In the genomic region with DNA sequence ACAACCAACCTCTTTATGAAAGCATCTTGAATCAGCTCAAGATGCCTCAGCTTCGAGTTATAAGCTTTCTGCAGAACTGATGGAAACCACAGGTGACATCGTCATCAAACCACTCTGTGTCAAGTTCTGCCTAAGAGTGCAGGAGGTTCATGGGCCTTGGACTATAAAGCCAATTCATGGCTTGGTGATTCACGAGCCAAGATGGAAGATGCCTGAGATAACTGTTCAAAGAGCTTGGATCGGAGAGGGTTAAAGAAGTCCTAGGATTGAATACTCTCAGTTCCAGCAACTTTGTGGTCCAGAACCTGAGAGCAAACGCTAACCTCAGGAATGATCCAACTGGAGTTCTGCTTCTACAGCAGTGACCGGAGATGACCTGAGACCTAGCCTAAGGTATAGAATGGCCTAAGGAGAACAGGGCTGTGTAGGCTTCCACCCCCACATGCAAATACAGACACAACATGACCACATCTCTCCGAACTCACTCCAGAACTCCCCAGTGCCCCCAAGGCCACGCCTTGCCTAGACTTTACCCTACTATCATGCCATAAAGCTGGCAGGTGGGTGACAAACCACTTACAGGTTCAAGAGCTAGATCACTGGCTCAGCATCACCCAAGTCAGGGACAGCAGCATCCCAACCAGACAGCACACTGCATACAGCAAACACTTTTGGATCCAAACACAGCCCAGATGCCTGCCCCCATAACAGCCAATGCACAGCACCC, we compare ENCODE assay signal across 20 mouse cellular contexts.
A peak's percentile ranks its signal among the peaks of the same experiment; 100 is the strongest.
DNase-seq lines count a peak whose midpoint lies in the region; TF ChIP-seq lines count a peak whose summit lies in the region.
"Had no signal": no experiment of that assay in that cellular context is flagged by ENCODE, and none has a peak within 500 bp of the region (broad histone marks: within the 10 kb centered on the region; RNA-seq: fewer than 3 reads in every experiment).

No protein-coding gene starts in this region.

- TF ChIP-seq POLR2A in cerebellum, adult 2 months (IDR thresholded peaks at IDR 0.05; ENCODE audit: borderline replicate concordance, insufficient read depth, low read length): no peak

- no peak for TF ChIP-seq CTCF in cerebellum, adult 2 months (IDR thresholded peaks at IDR 0.05; ENCODE audit: borderline replicate concordance, insufficient read depth, low read depth, low read length)
- no peak for TF ChIP-seq CTCF in layer of hippocampus, adult 2 months (conservative IDR thresholded peaks at IDR 0.05)

- DNase-seq in cerebellum, adult 2 months: no peak
- DNase-seq in cerebellum, postnatal 4 days (ENCODE audit: low spot score in 2 of 2): no peak
- DNase-seq in layer of hippocampus, adult 2 months (ENCODE audit: low spot score in 2 of 2): no peak
- DNase-seq in layer of hippocampus, adult 9-11 months: no peak
- DNase-seq in 416B (ENCODE audit: low read depth): peak; percentile 9
- peak; percentile 32 for DNase-seq in induced T-regulatory cell, adult 2 months (ENCODE audit: low read depth)
- DNase-seq in urinary bladder, postnatal 36 days (ENCODE audit: low spot score in 2 of 2): no peak
- DNase-seq: adrenal gland, adult 8-10 months; adrenal gland, postnatal 14 days; cerebellum, adult 11-12 months; cerebellum, adult 9-11 months; cerebellum, postnatal 14 days; cerebellum, postnatal 36 days; forebrain, postnatal 0 days had no signal

- WGBS in cerebellum, adult 2 months: 88% methylated on average over 8 of the region's 8 CpGs

- H3K27me3 ChIP-seq in cerebellum, adult 2 months (ENCODE audit: control insufficient read depth, insufficient read depth, low read length): no peaks in the 10 kb centered on the region
- H3K27me3 ChIP-seq: CH12.LX; embryonic facial prominence, embryonic 12.5 days; forebrain, embryonic 13.5 days; forebrain, embryonic 15.5 days; Patski had no signal

- peak overlapping the region; percentile 19 for H3K27ac ChIP-seq in cerebellum, adult 2 months (ENCODE audit: insufficient read depth, low read length)
- H3K27ac ChIP-seq in layer of hippocampus, adult 2 months: peak overlapping the region; percentile 93; the same call in 1 of the 2 replicates
- H3K27ac ChIP-seq: embryonic facial prominence, embryonic 10.5 days; embryonic facial prominence, embryonic 12.5 days; forebrain, embryonic 13.5 days; forebrain, embryonic 15.5 days had no signal

- H3K4me3 ChIP-seq in cerebellum, adult 2 months (replicated peaks; ENCODE audit: insufficient read depth, low read depth, low read length): no peak overlapping the region
- no peak overlapping the region for H3K4me3 ChIP-seq in layer of hippocampus, adult 2 months
- H3K4me3 ChIP-seq: embryonic facial prominence, embryonic 10.5 days; embryonic facial prominence, embryonic 12.5 days; forebrain, embryonic 13.5 days; forebrain, embryonic 15.5 days had no signal

- H3K4me1 ChIP-seq in cerebellum, adult 2 months (ENCODE audit: control insufficient read depth, insufficient read depth, low read length): peaks cover 31% of the 10 kb centered on the region

Comparison
In these comparisons a context has a peak if more than half of its experiments do, and no peak if none do; other contexts are left out.
1. DNase-seq: peak in 416B (single experiment) and induced T-regulatory cell, adult 2 months (single experiment); none in cerebellum, adult 2 months (0 of 2), cerebellum, postnatal 4 days (0 of 2), layer of hippocampus, adult 2 months (0 of 2), layer of hippocampus, adult 9-11 months (single experiment) and urinary bladder, postnatal 36 days (0 of 2).